Mouse (Mus musculus) left cerebral cortex, postnatal 10 days (tissue): Measurements from ENCODE around the gene Hipk3. TPM values are rescaled to one million over a fixed set of nuclear protein-coding genes. Genes with fewer than 3 reads are reported as not detected.

Source experiments
- DNase-seq, 2 experiments: peaks; one replicate each; pipeline ENCODE4 v3.0.0; 2021 to 2022; ENCODE audit warnings: low spot score in 2 of 2, mixed read lengths in 1 of 2; ENCODE audit errors: extremely low spot score in 1 of 2
- intact Hi-C: fragments of 180-260 bp; cut with DNase I; formaldehyde crosslinking; loops from one replicate; pipeline ENCODE4 v1.15.1; 2025
- total RNA-seq, 2 experiments: library from RNA; stranded (reverse); gene quantifications; 2 replicates each; pipeline ENCODE4 v1.2.3; 2021

Gene Hipk3
- total RNA-seq, 2 experiments from 2014 or later = 57.3 to 59.4 TPM

- intact Hi-C loops = loop anchor here (10.0 kb wide), 1 partner anchor 376 kb away; no protein-coding TSS in a partner anchor
- DNase-seq = no peak
These were observed 63.7 kb downstream of the Hipk3 start for GRCm38 (mm10) chr2:104430566-104430965.

- intact Hi-C loops = loop anchor here (10.0 kb wide), 1 partner anchor 391 kb away; no protein-coding TSS in a partner anchor
- no peak for DNase-seq
These were observed 68.1 kb downstream of the Hipk3 start for GRCm38 (mm10) chr2:104426112-104426511.

GRCm38 (mm10) chr2:104422230-104422629 is 72.0 kb downstream of the Hipk3 start:
- intact Hi-C loops = loop anchor here (2.0 to 10.0 kb wide), 3 partner anchors 90 to 387 kb away; no protein-coding TSS in a partner anchor
- DNase-seq = no peak

GRCm38 (mm10) chr2:104420805-104421204 is 73.4 kb downstream of the Hipk3 start:
- intact Hi-C loops = loop anchor here (5.0 to 10.0 kb wide), 2 partner anchors 89 to 386 kb away; no protein-coding TSS in a partner anchor
- DNase-seq = no peak

GRCm38 (mm10) chr2:104419999-104420398 is 74.2 kb downstream of the Hipk3 start:
- intact Hi-C loops = loop anchor here (5.0 to 10.0 kb wide), 2 partner anchors 88 to 385 kb away; no protein-coding TSS in a partner anchor
- DNase-seq = no peak

- intact Hi-C loops = no loop called here
- DNase-seq = no peak
These were observed 74.8 kb downstream of the Hipk3 start for GRCm38 (mm10) chr2:104419411-104419810.

- no peak for DNase-seq
- intact Hi-C loops = no loop called here
These were observed 81.2 kb downstream of the Hipk3 start for GRCm38 (mm10) chr2:104413011-104413410.

GRCm38 (mm10) chr2:104412496-104412895 is 81.8 kb downstream of the Hipk3 start:
- intact Hi-C loops = no loop called here
- no peak for DNase-seq

GRCm38 (mm10) chr2:104411806-104412205 is 82.4 kb downstream of the Hipk3 start:
- intact Hi-C loops = no loop called here
- DNase-seq = no peak

GRCm38 (mm10) chr2:104410963-104411545 is 83.2 kb downstream of the Hipk3 start, which contains the start of gene D430041D05Rik:
Gene D430041D05Rik, minus strand, starts transcription at chr2:104411013.
- intact Hi-C loops = no loop called here
- no peak for DNase-seq

GRCm38 (mm10) chr2:104409851-104410821 is 84.1 kb downstream of the Hipk3 start:
- DNase-seq = peak; percentile 51 to 66
- intact Hi-C loops = no loop called here

- intact Hi-C loops = no loop called here
- DNase-seq = no peak
These were observed 85.9 kb downstream of the Hipk3 start for GRCm38 (mm10) chr2:104408351-104408750.

GRCm38 (mm10) chr2:104407913-104408312 is 86.3 kb downstream of the Hipk3 start:
- intact Hi-C loops = no loop called here
- DNase-seq = no peak

GRCm38 (mm10) chr2:104404036-104404435 is 90.2 kb downstream of the Hipk3 start:
- intact Hi-C loops = no loop called here
- DNase-seq = no peak

GRCm38 (mm10) chr2:104398651-104399290 is 95.5 kb downstream of the Hipk3 start:
- DNase-seq = no peak
- intact Hi-C loops = no loop called here

- intact Hi-C loops = no loop called here
- no peak for DNase-seq
These were observed 98.3 kb downstream of the Hipk3 start for GRCm38 (mm10) chr2:104395961-104396360.

- DNase-seq = no peak
- intact Hi-C loops = no loop called here
These were observed 99.5 kb downstream of the Hipk3 start for GRCm38 (mm10) chr2:104394769-104395168.

GRCm38 (mm10) chr2:104392700-104393312 is 101.4 kb downstream of the Hipk3 start:
- DNase-seq = no peak
- intact Hi-C loops = no loop called here

- DNase-seq = no peak
- intact Hi-C loops = no loop called here
These were observed 105.0 kb downstream of the Hipk3 start for GRCm38 (mm10) chr2:104389231-104389630.
